Mouse (Mus musculus) layer of hippocampus, adult 18-20 months (tissue): ENCODE measurements at regions not wholly inside any gene's neighbourhood (a gene's known extent, or its start where the extent isn't known, plus 50 kb on each side); places are given as distances from the start of the nearest gene placed in this dataset.
"Not testable (repeated sequence)": the region's sequence is repeated elsewhere in the genome, so short reads cannot be mapped to it uniquely, and the experiment has no call there.

ENCODE experiments used
- DNase-seq, 2 experiments: peaks; one replicate each; pipeline ENCODE4 v3.0.0; 2022; ENCODE audit warnings: low spot score in 2 of 2

DNA sequence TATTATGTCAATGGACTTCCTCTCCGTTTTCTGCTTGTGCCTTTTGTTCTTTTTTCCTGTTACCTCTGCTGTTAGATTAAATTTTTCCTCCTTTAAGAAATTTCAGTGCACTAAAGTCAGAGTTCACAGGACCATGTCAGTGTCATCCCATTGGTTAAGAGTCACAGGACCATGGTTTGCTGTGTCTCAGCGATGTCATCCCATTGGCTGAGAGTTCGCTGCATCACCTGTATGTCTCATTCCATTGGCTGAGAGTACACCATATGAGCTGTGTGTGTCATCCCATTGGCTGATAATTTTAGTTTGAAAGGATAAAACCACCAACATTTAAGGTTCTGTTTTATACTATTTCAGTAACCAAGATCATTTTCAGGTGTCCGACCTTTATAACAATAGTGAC lies 50.7 kb upstream of the Jade1 start:
- DNase-seq, result no peak

DNA sequence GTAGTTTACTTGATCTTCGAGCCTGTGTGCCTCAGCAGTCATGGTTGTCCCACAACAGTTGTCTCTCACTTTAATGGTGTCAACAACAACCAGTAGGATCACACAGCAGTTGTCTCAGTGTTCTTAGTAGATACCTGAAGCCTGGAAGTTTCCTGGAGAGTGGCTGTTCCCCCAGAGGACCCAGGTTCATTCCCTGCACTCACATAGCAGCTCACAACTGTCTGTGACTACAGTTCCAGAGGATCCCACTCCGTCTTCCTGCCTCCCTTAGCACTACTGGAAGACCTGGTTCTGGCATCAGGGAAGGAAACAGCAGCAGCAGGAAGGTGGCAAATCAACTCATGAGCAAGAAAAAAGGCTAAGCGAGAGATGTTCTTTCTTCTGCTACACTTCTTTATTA lies 53.4 kb upstream of the Jade1 start:
- no peak for DNase-seq

DNA sequence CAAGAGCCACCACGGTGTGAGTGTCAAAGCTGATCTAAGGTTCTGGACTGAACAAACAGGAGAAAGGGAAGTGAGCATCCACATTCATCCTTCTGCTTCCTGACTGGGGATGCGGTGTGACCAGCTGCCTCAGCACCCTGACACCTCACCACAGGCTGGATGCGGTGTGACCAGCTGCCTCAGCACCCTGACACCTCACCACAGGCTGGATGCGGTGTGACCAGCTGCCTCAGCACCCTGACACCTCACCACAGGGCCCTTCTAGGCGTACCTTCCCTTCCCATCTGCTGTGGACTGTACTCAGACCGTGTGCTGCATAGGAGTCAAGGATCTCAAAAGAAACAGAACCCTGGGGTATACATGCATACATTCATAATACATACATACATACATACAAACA lies 53.9 kb upstream of the Jade1 start:
- not testable (repeated sequence) for DNase-seq

DNA sequence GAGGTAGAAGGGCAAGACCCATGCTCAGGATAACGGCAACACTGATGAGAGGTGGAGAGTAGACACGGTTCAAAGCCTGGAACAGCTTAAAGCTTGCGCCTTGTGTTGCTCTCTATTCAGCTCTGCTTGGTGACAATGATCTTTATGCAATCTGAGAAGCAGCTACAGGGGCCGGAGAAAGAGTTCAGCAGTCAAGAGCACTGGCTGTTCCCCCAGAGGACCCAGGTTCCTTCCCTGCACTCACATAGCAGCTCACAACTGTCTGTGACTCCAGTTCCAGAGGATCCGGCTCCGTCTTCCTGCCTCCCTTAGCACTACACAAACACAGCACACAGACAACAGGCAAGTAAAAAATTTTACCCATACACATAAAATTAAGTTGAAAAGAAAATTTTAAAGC lies 54.4 kb upstream of the Jade1 start:
- no peak for DNase-seq

DNA sequence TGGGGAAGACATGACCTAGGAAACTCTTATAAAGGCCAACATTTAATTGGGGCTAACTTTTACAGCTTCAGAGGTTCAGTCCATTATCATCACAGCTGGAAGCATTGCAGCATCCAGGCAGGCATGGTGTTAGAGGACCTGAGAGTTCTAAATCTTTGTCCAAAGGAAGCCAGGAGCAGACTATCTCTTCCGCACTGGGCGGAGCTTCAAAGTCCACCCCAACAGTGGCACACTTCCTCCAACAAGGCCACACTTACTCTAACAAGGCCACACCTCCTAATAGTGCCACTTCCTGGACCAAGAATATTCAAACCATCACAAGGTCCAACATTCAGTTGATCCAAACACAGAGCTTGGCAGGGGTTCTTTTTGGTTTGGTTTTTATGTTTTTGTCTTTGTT lies 55.9 kb upstream of the Jade1 start:
- DNase-seq, result no peak

DNA sequence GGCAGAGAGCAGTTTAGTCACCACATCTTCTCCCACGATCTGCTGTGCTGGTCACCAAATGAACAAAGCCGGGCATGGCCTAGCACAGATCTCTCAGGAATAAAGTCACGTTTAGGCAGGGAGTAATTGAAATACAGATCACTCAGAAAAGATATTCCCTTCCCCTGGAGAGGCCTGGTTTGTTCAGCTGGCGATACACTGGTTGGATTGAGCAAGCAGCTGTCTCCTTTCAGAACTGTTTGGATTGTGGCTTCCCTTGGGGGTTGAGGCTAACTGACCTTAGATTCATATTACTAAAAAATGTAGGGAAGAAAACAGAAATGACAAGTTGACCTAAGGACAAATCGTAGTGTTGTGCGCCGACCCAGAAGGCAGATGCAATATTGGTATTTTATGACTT lies 56.7 kb upstream of the Jade1 start:
- DNase-seq, result no peak

DNA sequence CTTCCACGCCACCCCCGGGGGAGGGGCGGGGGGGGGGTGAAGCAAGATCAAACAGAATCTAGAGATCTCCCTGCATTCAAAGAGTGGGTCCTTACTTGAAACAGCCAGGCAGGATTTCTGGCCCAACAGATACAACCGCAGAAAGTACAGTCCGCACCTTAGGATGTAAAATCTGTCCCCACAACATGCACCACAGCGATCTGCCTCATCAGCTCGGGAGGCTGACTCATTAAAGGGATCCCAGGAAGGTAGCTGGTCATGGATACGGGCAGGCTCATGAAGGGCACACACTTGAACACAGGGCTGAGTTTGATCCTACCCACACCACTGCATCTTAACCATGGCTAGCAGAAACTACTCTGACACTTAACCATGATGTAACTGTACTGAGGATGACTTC lies 57.8 kb upstream of the Jade1 start:
- DNase-seq, result no peak

DNA sequence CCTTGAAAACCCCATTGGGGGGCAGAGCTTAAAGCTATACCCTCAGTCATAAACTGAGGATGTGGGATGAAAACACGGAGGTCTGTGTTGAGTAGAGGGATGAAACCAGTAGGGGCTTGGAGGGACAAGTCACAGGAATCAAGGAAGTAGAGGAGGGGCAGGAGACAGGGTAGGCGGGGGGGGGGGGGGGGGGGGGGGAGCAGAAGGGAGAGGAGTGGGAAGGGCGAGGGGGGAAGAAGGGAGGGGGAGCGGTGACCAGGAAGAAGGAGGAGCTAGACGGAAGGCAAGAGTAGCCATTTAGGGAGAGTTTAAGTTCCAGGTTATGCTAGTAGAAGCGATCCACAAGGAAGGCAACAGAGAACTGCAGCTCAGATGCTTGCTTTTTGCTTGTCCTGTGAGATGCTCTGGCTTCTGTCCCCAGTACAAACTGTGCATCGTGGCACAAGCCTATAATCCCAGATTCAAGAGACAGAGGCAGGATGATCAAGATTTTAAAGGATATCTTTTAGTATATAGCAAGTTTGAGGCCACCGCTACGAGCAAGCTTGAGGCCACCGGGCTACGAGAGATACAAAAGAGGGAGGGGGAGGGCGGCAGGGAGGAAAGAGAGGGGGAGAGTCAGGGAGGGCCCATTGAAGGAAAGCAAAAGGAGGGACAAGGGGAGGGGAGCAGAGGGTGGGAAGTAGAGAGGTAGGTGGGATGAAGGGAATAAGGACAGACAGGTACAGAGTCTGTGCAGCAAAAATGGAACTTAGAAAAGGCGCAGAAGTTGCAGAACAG lies 58.4 kb upstream of the Jade1 start:
- no peak for DNase-seq

DNA sequence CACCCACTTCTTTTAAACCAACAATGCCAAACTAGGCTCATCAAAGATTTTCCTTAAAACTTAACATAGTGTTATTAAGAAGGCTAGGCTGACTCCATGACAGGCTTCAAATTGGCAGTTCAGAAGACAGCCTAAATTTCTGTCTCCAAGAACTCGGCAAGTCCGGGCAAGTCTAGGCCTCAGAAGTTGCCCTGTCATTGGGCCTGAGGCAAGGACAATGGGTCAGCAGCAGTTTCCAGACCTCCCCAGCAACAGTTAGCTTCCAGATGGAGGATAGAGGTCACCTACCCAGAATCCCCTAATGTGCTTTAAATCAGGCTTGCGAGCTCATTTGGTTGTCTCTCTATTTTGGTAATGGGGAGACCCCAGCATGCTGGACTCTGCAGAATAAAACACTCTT lies 59.6 kb upstream of the Jade1 start:
- no peak for DNase-seq

DNA sequence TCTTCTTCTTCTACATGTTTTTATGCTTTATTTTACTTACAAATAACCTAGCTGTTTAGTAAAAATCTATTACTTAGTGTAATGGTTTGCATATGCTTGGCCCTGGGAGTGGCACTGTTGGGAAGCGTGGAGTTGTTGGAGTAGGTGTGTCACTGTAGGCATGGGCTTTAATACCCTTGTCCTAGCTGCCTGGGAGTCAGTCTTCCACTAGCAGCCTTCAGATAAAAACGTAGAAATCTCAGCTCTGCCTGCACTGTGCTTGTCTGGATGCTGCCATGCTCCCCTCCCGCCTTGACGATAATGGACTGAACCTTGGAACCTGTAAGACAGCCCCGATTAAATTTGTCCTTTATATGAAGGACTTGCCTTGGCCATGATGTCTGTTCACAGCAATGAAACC lies 60.4 kb upstream of the Jade1 start:
- no peak for DNase-seq

DNA sequence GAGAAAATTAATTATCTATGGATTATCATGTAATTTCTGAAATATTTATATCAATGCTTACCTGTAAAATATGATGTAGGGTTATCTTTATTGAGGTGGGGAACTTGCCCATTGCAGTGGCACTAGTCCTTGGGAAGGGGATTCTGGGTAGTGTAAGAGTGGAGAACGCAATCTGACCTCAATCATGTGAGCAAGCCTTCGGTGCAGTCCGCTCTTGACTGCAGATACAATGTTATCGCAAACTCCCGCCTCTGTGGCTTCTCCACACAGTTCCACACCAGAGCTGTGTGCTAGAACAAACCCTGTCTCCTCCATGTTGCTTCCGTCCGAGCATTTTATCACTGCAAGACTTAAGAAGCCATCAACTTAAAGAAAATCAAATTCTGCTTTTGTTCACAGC lies 62.1 kb upstream of the Jade1 start:
- no peak for DNase-seq

DNA sequence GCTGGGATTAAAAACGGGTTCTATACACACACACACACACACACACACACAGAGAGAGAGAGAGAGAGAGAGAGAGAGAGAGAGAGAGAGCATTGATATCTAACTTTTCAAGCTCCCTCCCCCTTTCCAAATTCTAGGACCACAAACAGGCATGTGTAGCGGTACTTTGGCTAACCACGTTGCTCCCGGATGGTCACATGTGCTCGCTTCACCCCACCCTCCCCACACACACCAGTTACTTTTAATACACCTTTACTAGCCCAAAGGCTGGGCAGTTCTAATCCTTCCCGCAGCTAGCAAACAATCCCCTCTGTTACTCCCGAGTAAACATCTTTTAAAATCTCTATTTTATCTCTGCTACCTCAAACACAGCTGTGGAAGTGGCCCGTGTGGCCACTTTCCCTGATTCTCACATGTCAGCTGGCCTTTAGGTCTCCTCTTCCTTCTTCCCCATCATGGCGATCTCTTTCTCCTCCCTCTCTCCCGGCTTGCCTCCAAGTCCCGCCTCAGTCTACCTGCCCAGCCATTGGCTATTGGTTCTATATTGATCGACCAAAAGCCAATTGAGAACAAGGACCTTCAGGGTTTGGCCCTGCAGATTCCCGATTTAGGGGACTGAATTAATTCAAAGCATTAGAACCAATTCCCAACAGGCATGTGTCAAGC lies 62.7 kb upstream of the Jade1 start:
- DNase-seq, result no peak

DNA sequence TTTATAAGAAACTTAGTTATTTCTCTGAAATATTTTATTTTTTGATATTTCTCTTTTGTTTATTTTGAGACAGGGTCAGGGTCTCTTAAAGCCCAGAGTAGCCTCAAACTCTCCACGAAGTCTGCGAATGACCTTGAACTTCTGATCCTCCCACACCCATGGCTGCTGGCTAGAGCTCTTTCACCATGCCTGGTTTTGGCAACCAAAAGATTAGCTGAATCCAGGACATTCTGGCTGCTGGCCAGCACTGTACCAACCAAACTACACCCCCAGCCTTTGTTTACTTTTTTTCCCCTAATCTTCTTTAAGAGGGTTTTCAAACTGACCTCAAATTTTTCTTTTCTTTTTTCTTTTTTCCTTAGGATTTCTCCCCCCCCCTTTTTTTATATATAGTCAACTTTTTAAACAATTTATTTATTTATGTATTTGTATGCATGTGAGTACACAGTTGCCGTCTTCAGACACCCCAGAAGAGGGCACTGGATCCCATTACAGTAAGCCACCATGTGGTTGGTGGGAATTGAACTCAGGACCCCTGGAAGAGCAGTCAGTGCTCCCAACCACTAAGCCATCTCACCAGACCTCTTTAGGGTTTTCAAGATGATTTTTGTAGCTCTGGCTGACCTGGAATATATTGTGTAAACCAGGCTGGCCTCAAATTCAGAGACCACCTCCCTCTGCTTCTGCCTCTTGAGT lies 63.4 kb upstream of the Jade1 start:
- DNase-seq, result no peak

DNA sequence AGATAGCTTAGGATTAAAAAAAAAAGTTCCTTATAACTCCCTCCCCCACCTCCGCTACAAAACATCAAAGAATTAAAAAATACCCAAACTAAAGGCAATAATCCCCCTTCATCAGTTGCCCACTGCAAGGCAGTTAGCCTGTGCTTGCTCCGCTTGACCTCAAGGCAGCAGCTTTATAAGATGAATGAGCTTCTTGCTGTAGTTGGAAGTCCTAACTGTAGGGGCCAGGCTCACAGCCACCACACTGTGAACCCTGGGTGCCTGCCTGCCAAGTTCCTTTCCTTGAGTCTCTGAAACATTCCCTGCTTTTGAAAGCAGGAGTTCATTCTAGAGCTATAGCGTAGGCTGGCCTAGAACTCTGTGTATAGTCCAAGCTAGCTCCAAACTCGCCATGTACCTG lies 64.3 kb upstream of the Jade1 start:
- no peak for DNase-seq

DNA sequence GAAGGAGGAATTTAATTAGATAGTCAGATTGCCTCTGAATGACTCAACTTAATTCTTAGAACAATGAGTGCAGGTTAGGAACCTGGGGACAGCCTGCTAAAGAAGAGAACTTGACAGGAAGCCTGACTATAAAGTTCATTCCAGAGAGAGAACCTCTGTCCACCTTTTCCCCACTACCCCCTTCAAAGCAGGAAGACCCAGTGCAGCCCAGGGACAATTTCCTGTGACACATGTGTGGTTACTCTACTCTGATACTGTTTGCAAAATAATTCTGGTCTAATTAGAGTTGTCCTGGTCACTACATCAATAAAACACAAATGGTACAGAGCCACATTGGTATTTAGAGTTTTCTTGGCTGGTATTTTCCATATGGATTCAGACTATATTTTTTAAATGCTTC lies 65.5 kb upstream of the Jade1 start:
- DNase-seq, result no peak

DNA sequence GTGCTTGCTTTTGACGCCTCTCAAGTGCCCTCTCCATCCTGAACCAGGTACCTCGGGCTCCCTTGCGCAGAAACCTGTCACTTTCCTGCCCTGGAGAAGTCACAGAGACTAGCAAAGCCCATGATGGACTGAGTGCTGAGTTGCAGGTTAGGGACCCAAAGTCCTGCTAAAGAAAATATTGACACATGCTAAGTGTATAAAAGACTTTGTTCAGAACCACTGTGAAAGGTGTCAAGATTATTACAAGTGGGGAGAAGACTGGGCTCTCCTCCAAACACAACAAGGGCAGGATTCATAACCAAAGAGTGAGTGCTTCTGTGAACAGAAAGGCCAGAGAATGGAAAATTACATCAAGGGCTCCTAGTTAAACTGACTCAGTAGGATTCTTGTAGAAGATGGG lies 66.0 kb upstream of the Jade1 start:
- no peak for DNase-seq

DNA sequence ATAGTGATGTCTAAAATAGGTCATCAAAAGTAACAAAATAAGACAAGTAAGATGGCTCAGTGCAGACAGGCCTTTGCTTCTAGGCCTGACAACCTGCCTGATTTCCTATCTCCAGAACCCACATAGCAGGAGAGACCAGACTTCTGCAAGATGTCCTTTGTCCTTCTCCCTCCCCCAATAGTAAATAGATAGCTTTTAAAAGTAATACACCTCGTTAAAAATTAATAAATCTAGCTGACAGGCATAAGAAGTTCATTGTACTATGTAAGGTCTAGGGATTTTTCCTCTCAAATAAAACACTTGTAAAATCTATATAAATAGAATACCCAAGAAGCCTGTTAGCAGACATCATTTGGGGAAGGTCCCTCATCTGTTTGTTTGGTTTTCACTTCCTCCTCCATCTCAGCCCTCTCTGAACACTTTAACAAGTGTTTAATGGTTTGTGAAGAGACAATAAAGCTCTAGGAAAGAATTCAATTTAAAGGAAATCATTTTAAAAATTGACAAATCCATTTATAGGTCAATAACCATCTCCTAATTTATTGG lies 67.2 kb upstream of the Jade1 start:
- no peak for DNase-seq

DNA sequence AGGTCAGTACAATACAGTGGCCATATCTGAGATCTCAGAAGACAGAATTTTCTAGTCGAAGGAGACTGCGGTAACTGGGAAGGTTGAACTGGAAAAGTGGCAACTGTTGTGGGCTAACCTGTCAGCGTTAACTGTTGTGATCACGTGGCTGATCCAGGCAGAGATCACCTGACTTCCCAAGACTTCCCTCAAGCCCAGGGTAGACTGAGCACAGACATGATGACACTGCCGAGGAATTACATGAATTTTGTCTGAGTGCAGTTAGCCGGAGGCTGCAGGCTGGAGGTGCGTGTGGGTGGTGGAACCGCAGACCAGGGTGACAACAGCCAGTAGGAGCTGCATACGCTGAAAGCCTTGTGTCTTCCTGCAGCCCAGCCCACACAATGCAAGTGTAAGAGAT lies 70.6 kb upstream of the Jade1 start:
- no peak for DNase-seq

DNA sequence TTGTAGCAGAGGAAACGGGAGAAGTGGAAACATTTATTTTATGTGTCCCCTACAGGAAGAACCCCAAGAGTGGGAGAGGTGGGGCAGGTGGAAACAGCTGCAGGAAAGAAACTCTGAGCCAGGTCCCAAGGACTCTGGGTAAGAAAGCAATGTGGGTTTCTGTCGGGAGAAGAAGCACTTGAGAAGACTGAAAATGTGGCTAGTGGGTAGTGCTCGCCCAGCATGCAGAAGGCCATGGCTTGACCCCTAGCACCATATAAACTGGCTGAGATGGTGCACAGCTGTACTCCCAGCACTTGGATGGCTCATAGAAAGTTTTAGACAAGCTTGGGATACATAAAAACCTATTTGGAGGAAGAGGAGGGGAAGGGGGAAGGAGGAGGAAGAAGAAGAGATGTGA lies 71.9 kb upstream of the Jade1 start:
- no peak for DNase-seq

DNA sequence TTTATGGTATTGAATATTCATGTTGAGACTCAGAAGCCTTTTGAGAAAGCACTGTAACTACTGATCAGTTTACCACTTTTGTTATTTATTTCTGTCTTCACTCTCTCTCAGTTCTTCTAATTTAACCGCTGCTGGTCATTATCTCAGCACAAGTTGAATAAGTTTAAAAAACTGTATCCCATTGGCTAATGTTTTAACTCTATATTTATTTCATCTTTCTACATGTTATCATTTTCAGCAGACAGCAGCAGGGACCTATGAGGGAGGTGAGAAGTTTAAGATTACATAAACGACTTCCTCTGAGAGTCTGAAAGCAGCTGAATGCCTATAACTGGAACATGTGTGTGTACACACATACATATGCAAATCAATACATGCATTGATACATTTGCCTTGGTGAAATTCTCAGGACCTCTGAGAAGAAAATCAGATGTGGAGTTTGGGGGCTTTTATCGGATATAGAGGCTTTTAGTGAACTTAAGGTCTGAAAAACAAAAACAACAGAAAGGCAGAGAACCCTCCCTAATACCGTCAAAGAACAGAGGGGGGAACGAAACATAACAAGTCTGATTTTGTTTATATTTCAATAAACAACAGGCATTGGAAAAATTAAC lies 72.5 kb upstream of the Jade1 start:
- no peak for DNase-seq

DNA sequence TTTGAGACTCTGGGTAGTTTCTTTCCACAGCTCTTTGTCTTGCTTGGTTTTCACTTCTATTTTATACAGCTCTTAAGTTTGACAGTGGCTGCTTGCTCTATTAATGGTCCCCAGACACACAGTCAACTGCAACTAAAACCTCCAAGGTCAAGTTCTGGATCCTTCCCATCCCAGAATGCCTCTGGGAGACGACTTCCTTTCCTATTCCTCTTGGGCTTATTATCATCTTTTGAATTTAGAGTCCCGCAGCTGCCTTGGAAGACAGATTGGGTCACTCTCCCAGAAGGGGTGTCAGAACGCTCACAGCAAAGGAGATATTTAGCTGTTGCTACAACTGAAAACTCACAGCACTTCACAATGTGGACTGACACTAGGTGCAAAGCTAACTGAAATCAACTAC lies 75.3 kb upstream of the Jade1 start:
- no peak for DNase-seq

DNA sequence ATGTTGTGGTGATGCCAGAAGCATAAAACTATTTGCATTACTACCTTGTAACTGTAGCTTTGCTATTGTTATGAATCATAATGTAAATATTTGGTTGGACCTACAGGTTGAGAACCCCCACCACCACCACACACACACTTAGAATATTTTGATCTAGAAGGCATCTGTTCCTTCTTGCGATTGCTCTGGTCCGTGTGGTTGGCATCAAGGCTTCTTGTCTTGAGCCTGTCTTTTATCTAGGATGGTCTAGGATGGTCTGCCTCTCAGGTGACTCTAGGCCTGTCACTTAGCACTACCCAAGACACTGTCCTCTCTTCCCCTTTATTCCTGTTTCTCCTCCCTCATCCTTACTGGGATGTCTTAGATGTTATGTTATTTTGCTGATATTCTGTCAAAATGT lies 76.6 kb upstream of the Jade1 start:
- no peak for DNase-seq
